Mouse (Mus musculus) embryonic facial prominence, embryonic 15.5 days (tissue): ENCODE measurements around the gene Dab2. TPM values are rescaled to one million over a fixed set of nuclear protein-coding genes. Genes with fewer than 3 reads are reported as not detected.
A peak's percentile ranks its signal among the peaks of the same experiment; 100 is the strongest.

Source experiments
- ATAC-seq: fragments of 200-750 bp; cut with Nextera tagmentation; 2 replicates; pipeline ENCODE4 v1.8.0; 2017; ENCODE audit warnings: low read depth, moderate TSS enrichment; ENCODE audit not compliant: insufficient number of reproducible peaks, low FRiP score, low TSS enrichment
- H3K27ac ChIP-seq: fragments of 300-500 bp; sonication (generic); replicated peaks from 2 replicates; pipeline ENCODE4 v1.5.1; 2015; ENCODE audit warnings: mild to moderate bottlenecking, inconsistent platforms
- H3K27me3 ChIP-seq: fragments of 300-500 bp; sonication (generic); 2 replicates; pipeline ENCODE4 v1.6.1; 2015; ENCODE audit warnings: inconsistent platforms
- H3K36me3 ChIP-seq: fragments of 300-500 bp; sonication (generic); 2 replicates; pipeline ENCODE4 v1.6.1; 2015; ENCODE audit warnings: mild to moderate bottlenecking, inconsistent platforms
- H3K4me1 ChIP-seq: fragments of 300-500 bp; sonication (generic); 2 replicates; pipeline ENCODE4 v1.6.1; 2015; ENCODE audit warnings: inconsistent platforms
- H3K4me2 ChIP-seq: fragments of 300-500 bp; sonication (generic); replicated peaks from 2 replicates; pipeline ENCODE4 v1.6.1; 2015; ENCODE audit warnings: mild to moderate bottlenecking, inconsistent platforms
- H3K4me3 ChIP-seq: fragments of 300-500 bp; sonication (generic); replicated peaks from 2 replicates; pipeline ENCODE4 v1.5.1; 2015; ENCODE audit warnings: mild to moderate bottlenecking, inconsistent platforms
- H3K9ac ChIP-seq: fragments of 300-500 bp; sonication (generic); 2 replicates; pipeline ENCODE4 v1.6.1; 2015; ENCODE audit warnings: inconsistent platforms
- H3K9me3 ChIP-seq: fragments of 300-500 bp; sonication (generic); replicated peaks from 2 replicates; pipeline ENCODE4 v1.6.1; 2016; ENCODE audit warnings: inconsistent platforms
- WGBS: fragments of 180-500 bp; shearing (Covaris S2); methylation state at CpG from one replicate; pipeline ENCODE4 v1.1.7; 2015; 5-methylcytosine and 5-hydroxymethylcytosine counted together
- polyA plus RNA-seq: library from polyadenylated mRNA; unstranded; fragments of >200 nt; fragmentation: Nextera tagmentation; extraction: Ambion mirVana; gene quantifications from 2 replicates; pipeline ENCODE4 v1.2.1, GENCODE M21; 2015

Dab2 gene
- polyA plus RNA-seq: 65.6 and 81.5 TPM in 2 replicates

GRCm38 (mm10) chr15:6299554-6299953 lies at the start of gene Dab2:
Dab2 (plus strand) TSS chr15:6299788.
- no peak within 1 kb of the TSS for H3K27ac ChIP-seq
- no peaks in the 10 kb centered on the region for H3K4me1 ChIP-seq
- no peaks in the 10 kb centered on the region for H3K27me3 ChIP-seq
- ATAC-seq: no peak
- H3K4me2 ChIP-seq: no peak within 1 kb of the TSS
- 78% methylated on average over 3 of the region's 3 CpGs for WGBS
- H3K36me3 ChIP-seq: no peaks in the 10 kb centered on the region
- H3K4me3 ChIP-seq: no peak within 1 kb of the TSS
- H3K9ac ChIP-seq: no peak within 1 kb of the TSS
- H3K9me3 ChIP-seq: no peaks in the 10 kb centered on the region

DNA sequence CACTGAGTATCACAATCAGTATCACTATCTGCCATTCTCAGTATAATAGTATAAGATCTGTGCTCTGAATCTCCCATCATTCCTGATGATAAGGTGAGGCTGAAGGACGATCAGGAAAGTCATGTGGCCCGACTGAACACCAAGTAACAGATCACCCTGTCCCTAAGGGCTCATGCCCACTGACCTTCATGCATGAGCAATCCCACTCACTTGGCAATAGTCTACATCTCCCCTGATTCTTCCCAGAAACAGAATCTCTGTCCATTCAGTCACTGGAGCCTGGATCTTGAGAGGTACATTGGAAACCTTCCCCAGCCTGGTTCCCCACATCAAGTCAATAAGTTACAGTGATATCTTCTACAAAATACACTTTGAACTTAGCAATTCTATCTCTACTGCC lies 46.1 kb upstream of the Dab2 start:
- no peaks in the 10 kb centered on the region for H3K36me3 ChIP-seq
- H3K9ac ChIP-seq: no peak overlapping the region
- no peak overlapping the region for H3K27ac ChIP-seq
- no peak overlapping the region for H3K4me3 ChIP-seq
- WGBS: 84% methylated on average over 2 of the region's 2 CpGs
- no peak for ATAC-seq
- H3K4me2 ChIP-seq: no peak overlapping the region
- no peaks in the 10 kb centered on the region for H3K27me3 ChIP-seq
- no peaks in the 10 kb centered on the region for H3K4me1 ChIP-seq
- no peaks in the 10 kb centered on the region for H3K9me3 ChIP-seq

DNA sequence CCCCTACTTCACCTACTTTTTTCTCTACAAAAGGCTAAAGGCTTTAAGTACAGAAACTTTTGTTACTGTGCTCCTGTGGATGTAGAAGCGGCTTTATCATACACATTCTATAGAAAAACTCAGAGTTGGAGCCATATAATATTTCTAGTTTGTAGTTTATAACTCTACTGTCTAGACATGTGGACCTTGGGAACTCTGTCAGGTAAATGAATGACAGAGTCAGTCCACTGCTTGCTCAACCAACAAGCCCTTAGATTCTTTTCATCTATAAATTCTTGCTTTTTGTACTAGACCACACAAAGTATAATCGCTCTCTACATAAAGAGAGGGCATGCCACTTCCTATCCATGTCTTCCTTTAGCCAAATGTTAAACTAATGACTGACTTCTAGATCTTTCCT lies 45.2 kb upstream of the Dab2 start:
- no peak overlapping the region for H3K4me3 ChIP-seq
- no peaks in the 10 kb centered on the region for H3K4me1 ChIP-seq
- H3K27ac ChIP-seq: no peak overlapping the region
- no peak overlapping the region for H3K4me2 ChIP-seq
- 94% methylated on average over 2 of the region's 2 CpGs for WGBS
- no peak overlapping the region for H3K9ac ChIP-seq
- H3K27me3 ChIP-seq: no peaks in the 10 kb centered on the region
- H3K36me3 ChIP-seq: no peaks in the 10 kb centered on the region
- H3K9me3 ChIP-seq: no peaks in the 10 kb centered on the region
- no peak for ATAC-seq

GRCm38 (mm10) chr15:6257049-6257448 lies 42.5 kb upstream of the Dab2 start:
- 81% methylated on average over 2 of the region's 2 CpGs for WGBS

DNA sequence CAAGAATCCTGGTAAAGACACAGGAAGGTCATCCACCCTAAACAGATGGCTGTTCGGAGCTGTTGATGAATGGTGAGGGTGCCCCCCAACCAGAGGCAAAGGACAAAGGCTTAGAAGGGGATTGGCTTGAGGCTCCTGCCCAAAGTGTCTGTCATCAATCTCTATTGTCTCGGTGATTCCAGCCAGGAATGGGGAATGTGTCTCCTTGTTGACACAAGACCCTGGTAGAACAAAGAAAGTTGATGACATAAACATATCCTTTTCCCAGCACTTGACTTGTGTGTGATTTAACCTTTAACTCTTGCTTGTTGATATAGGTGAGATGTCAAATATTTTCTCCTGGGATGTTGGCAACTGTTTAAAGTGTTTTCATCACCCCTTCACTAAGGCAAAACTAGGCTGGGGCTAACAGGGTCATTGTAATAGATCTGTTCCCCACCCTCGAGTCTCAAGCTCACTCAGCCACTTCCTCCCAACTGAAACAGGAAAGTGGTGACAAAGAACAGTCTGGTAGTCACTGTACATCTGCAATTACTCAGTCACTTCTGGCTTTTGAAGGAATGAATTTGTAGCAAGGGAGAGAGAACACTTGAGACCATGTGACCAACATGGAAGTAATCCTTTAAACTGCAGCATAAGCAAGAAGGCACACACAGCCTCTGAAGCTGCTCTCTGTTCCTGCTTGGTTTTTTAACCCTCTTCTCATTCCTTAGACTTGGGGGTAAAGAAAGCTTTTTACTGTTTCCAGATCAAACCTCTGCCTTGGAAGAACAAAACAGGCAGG lies 39.4 kb upstream of the Dab2 start:
- Histone ChIP-seq H3K27ac (0 out of 2 replicates have a peak overlapping the region, but pooled peaks have one; percentile 4), H3K9ac (no peak overlapping the region), H3K36me3 (no peaks in the 10 kb centered on the region), H3K4me3 (no peak overlapping the region), H3K4me2 (no peak overlapping the region), H3K27me3 (no peaks in the 10 kb centered on the region), H3K9me3 (no peaks in the 10 kb centered on the region), H3K4me1 (no peaks in the 10 kb centered on the region)
- 36% methylated on average over 3 of the region's 3 CpGs for WGBS
- no peak for ATAC-seq

More at GRCm38 (mm10) chr15:6257049-6257448, 42.5 kb upstream of the Dab2 start:
- Histone ChIP-seq H3K9me3 (no peaks in the 10 kb centered on the region), H3K27ac (no peak overlapping the region), H3K4me2 (no peak overlapping the region), H3K9ac (no peak overlapping the region), H3K27me3 (no peaks in the 10 kb centered on the region), H3K36me3 (no peaks in the 10 kb centered on the region), H3K4me3 (no peak overlapping the region), H3K4me1 (no peaks in the 10 kb centered on the region)
- ATAC-seq: no peak

DNA sequence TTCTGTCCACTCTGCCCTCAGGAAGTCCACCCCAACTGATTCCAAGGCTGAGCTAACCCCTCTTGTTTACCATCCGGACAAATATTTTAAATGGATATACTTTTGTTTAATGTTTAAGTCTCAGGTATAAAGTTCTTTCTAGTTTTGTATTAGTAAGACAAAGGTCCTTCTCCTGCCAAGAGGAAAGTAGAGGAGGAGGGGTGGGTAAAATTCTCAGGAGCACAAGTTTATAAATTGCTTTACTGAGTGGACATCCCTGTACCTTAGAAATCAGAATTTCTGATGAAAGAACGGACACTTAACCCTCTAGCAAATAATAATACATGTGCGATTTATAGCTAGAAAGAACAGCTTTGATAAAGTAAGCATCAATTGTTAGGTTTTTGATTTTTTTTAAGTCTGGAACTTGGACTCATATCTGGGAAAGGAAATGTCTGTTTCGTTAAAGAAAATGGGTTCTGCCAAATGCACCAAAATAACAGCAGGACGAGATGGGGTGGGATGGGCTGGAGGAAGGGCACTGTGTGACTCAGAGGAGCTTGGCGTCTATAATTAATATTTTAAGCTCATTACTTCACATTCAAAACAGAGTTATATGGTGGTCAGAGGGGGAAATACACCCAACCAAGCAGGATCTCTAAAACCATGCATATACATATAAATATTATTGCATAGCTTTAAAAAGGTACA lies 38.7 kb upstream of the Dab2 start:
- H3K4me2 ChIP-seq: no peak overlapping the region
- no peak overlapping the region for H3K4me3 ChIP-seq
- H3K9ac ChIP-seq: no peak overlapping the region
- H3K4me1 ChIP-seq: no peaks in the 10 kb centered on the region
- 73% methylated on average over 6 of the region's 6 CpGs for WGBS
- H3K36me3 ChIP-seq: no peaks in the 10 kb centered on the region
- H3K27ac ChIP-seq: 0 out of 2 replicates have a peak overlapping the region, but pooled peaks have one; percentile 4
- H3K27me3 ChIP-seq: no peaks in the 10 kb centered on the region
- H3K9me3 ChIP-seq: no peaks in the 10 kb centered on the region
- no peak for ATAC-seq

- Histone ChIP-seq H3K27ac (no peak overlapping the region), H3K4me3 (no peak overlapping the region)
- WGBS: 56% methylated on average over 3 of the region's 3 CpGs
Observed at GRCm38 (mm10) chr15:6267147-6267758, 32.3 kb upstream of the Dab2 start.

GRCm38 (mm10) chr15:6278606-6279468 lies 20.8 kb upstream of the Dab2 start:
- Histone ChIP-seq H3K4me3 (no peak overlapping the region), H3K27ac (peak overlapping the region; percentile 29; the same call in 1 of the 2 replicates), H3K4me1 (peaks cover 16% of the 10 kb centered on the region), H3K36me3 (no peaks in the 10 kb centered on the region), H3K9ac (no peak overlapping the region), H3K27me3 (no peaks in the 10 kb centered on the region), H3K4me2 (no peak overlapping the region), H3K9me3 (no peaks in the 10 kb centered on the region)
- no peak for ATAC-seq
- 55% methylated on average over 11 of the region's 11 CpGs for WGBS

More at GRCm38 (mm10) chr15:6267147-6267758, 32.3 kb upstream of the Dab2 start:
- H3K27me3 ChIP-seq: no peaks in the 10 kb centered on the region
- no peak overlapping the region for H3K4me2 ChIP-seq
- no peaks in the 10 kb centered on the region for H3K9me3 ChIP-seq
- no peak for ATAC-seq
- H3K9ac ChIP-seq: no peak overlapping the region
- H3K36me3 ChIP-seq: no peaks in the 10 kb centered on the region
- no peaks in the 10 kb centered on the region for H3K4me1 ChIP-seq

DNA sequence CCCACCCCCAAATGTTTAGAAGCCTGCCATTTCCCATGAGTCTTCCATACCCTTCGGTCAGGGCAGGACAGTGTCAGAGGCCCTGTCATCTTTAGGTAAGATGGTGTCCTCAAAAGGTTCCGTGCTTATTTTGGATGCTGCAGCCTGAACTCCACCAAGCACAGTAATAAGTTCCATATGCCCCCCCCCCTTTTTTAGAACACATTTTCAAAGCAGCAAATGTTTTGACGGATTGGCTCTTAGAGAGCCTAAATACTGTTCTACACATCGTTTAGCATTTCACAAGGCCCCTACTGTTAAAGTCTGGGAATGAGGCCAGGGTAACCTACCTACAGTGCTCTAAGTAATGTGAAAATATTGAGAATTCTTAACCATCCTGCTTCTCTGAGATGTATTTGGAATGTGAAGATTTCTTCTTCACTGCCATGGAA lies 19.6 kb upstream of the Dab2 start:
- peak; percentile 69; the same call in 1 of the 2 replicates for ATAC-seq
- H3K9ac ChIP-seq: no peak overlapping the region
- H3K4me2 ChIP-seq: no peak overlapping the region
- no peaks in the 10 kb centered on the region for H3K27me3 ChIP-seq
- no peaks in the 10 kb centered on the region for H3K9me3 ChIP-seq
- peaks cover 16% of the 10 kb centered on the region for H3K4me1 ChIP-seq
- H3K27ac ChIP-seq: 0 out of 2 replicates have a peak overlapping the region, but pooled peaks have one; percentile 34
- 25% methylated on average over 4 of the region's 4 CpGs for WGBS
- no peaks in the 10 kb centered on the region for H3K36me3 ChIP-seq
- H3K4me3 ChIP-seq: no peak overlapping the region

DNA sequence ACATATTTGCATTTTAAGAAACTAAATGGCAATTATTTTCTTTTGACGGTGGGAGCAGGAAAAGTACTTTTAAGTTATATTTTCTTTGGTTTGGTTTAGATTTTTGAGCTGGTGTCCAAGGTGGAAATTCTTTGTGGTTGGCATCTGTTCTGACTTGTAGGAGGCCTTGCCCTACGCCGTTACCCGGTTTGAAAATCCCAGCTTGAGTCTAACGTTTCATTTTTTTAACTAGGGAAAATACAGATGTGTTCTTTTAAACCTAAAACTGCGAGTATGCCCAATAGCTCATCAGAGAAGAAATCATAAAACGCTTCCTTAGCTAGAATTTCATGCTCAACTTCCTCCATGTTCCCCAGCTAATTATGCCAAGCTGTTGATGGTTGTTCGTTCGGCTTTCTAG lies 16.3 kb upstream of the Dab2 start:
- ATAC-seq: no peak
- Histone ChIP-seq H3K9ac (no peak overlapping the region), H3K4me3 (no peak overlapping the region), H3K9me3 (no peaks in the 10 kb centered on the region), H3K36me3 (no peaks in the 10 kb centered on the region), H3K4me1 (peaks cover 16% of the 10 kb centered on the region), H3K27ac (peak overlapping the region; percentile 40), H3K4me2 (no peak overlapping the region), H3K27me3 (no peaks in the 10 kb centered on the region)
- WGBS: 23% methylated on average over 9 of the region's 9 CpGs
